Mouse (Mus musculus): ENCODE data around the gene Dvl2. TPM values are rescaled to one million over a fixed set of nuclear protein-coding genes. Genes with fewer than 3 reads are reported as not detected.
"Not testable (repeated sequence)": the region's sequence is repeated elsewhere in the genome, so short reads cannot be mapped to it uniquely, and the experiment has no call there.

Dvl2 gene
- polyA plus RNA-seq, 1 experiment from 2014 or later: 54.1 TPM

- WGBS: 82% methylated on average over 2 of the region's 2 CpGs
- H3K27me3 ChIP-seq (ENCODE audit: low read depth, poor library complexity, severe bottlenecking); DNase-seq (ENCODE audit: low spot score); H3K4me3 ChIP-seq; H3K9me3 ChIP-seq (replicated peaks); H3K27ac ChIP-seq (replicated peaks): not testable (repeated sequence)
- H3K36me3 ChIP-seq: peaks cover 31% of the 10 kb centered on the region
- H3K4me1 ChIP-seq: peaks cover 75% of the 10 kb centered on the region
Observed at GRCm38 (mm10) chr11:70016177-70016576, 15.8 kb downstream of the Dvl2 start.

GRCm38 (mm10) chr11:70016669-70017068 lies 16.3 kb downstream of the Dvl2 start, which contains the start of gene Dlg4:
Dlg4 (plus strand) TSS chr11:70016942.
- H3K9me3 ChIP-seq (replicated peaks): no peaks in the 10 kb centered on the region
- 65% methylated on average over 3 of the region's 3 CpGs for WGBS
- peak within 1 kb of the TSS; percentile 96 for H3K27ac ChIP-seq (replicated peaks)

GRCm38 (mm10) chr11:70017199-70017767 lies 16.9 kb downstream of the Dvl2 start:
- no peaks in the 10 kb centered on the region for H3K27me3 ChIP-seq (ENCODE audit: low read depth, poor library complexity, severe bottlenecking)

More at GRCm38 (mm10) chr11:70016669-70017068, 16.3 kb downstream of the Dvl2 start, which contains the start of gene Dlg4:
- Histone ChIP-seq H3K36me3 (peaks cover 26% of the 10 kb centered on the region), H3K4me1 (peaks cover 77% of the 10 kb centered on the region), H3K4me3 (peak within 1 kb of the TSS; percentile 77), H3K27me3 (ENCODE audit: low read depth, poor library complexity, severe bottlenecking) (no peaks in the 10 kb centered on the region)
- no peak for DNase-seq (ENCODE audit: low spot score)

GRCm38 (mm10) chr11:70018131-70018990 lies 18.0 kb downstream of the Dvl2 start:
- Histone ChIP-seq H3K4me3 (peak overlapping the region; percentile 77), H3K27me3 (ENCODE audit: low read depth, poor library complexity, severe bottlenecking) (no peaks in the 10 kb centered on the region), H3K36me3 (peaks cover 9% of the 10 kb centered on the region), H3K27ac (replicated peaks) (peak overlapping the region; percentile 96), H3K9me3 (replicated peaks) (no peaks in the 10 kb centered on the region), H3K4me1 (peaks cover 92% of the 10 kb centered on the region)
- WGBS: under 1% methylated on average over 25 of the region's 25 CpGs
- DNase-seq (ENCODE audit: low spot score): peak; percentile 83

More at GRCm38 (mm10) chr11:70017199-70017767, 16.9 kb downstream of the Dvl2 start:
- 34% methylated on average over 7 of the region's 7 CpGs for WGBS
- Histone ChIP-seq H3K36me3 (peaks cover 20% of the 10 kb centered on the region), H3K4me3 (peak overlapping the region; percentile 77), H3K9me3 (replicated peaks) (no peaks in the 10 kb centered on the region), H3K27ac (replicated peaks) (peak overlapping the region; percentile 96), H3K4me1 (peaks cover 82% of the 10 kb centered on the region)
- no peak for DNase-seq (ENCODE audit: low spot score)

- Histone ChIP-seq H3K4me1 (peaks cover 92% of the 10 kb centered on the region), H3K27me3 (ENCODE audit: low read depth, poor library complexity, severe bottlenecking) (no peaks in the 10 kb centered on the region), H3K36me3 (no peaks in the 10 kb centered on the region), H3K27ac (replicated peaks) (peak overlapping the region; percentile 96), H3K9me3 (replicated peaks) (no peaks in the 10 kb centered on the region), H3K4me3 (peak overlapping the region; percentile 77)
- DNase-seq (ENCODE audit: low spot score): no peak
- WGBS: 6% methylated on average over 2 of the region's 2 CpGs
Observed at GRCm38 (mm10) chr11:70019495-70020021, 19.2 kb downstream of the Dvl2 start.

- no peaks in the 10 kb centered on the region for H3K27me3 ChIP-seq (ENCODE audit: low read depth, poor library complexity, severe bottlenecking)
- H3K9me3 ChIP-seq (replicated peaks): no peaks in the 10 kb centered on the region
- H3K4me3 ChIP-seq: peak overlapping the region; percentile 77
- no peaks in the 10 kb centered on the region for H3K36me3 ChIP-seq
- DNase-seq (ENCODE audit: low spot score): no peak
- H3K27ac ChIP-seq (replicated peaks): peak overlapping the region; percentile 96
- H3K4me1 ChIP-seq: peaks cover 92% of the 10 kb centered on the region
- WGBS: 15% methylated on average over 8 of the region's 8 CpGs
Observed at GRCm38 (mm10) chr11:70020022-70020631, 19.7 kb downstream of the Dvl2 start.

GRCm38 (mm10) chr11:70020731-70021263 lies 20.4 kb downstream of the Dvl2 start:
- Histone ChIP-seq H3K9me3 (replicated peaks) (no peaks in the 10 kb centered on the region), H3K4me1 (peaks cover 92% of the 10 kb centered on the region), H3K4me3 (peak overlapping the region; percentile 77), H3K36me3 (no peaks in the 10 kb centered on the region), H3K27me3 (ENCODE audit: low read depth, poor library complexity, severe bottlenecking) (no peaks in the 10 kb centered on the region), H3K27ac (replicated peaks) (peak overlapping the region; percentile 96)
- under 1% methylated on average over 8 of the region's 8 CpGs for WGBS
- peak; percentile 83 for DNase-seq (ENCODE audit: low spot score)

GRCm38 (mm10) chr11:70021264-70022132 lies 21.1 kb downstream of the Dvl2 start:
- Histone ChIP-seq H3K4me1 (peaks cover 94% of the 10 kb centered on the region), H3K9me3 (replicated peaks) (no peaks in the 10 kb centered on the region), H3K36me3 (no peaks in the 10 kb centered on the region), H3K27me3 (ENCODE audit: low read depth, poor library complexity, severe bottlenecking) (no peaks in the 10 kb centered on the region), H3K4me3 (peak overlapping the region; percentile 77), H3K27ac (replicated peaks) (peak overlapping the region; percentile 96)
- DNase-seq (ENCODE audit: low spot score): peak; percentile 100
- 2% methylated on average over 38 of the region's 40 CpGs for WGBS

- DNase-seq (ENCODE audit: low spot score): peak; percentile 77
- Histone ChIP-seq H3K27ac (replicated peaks) (peak overlapping the region; percentile 81), H3K4me3 (peak overlapping the region; percentile 57), H3K9me3 (replicated peaks) (no peaks in the 10 kb centered on the region), H3K27me3 (ENCODE audit: low read depth, poor library complexity, severe bottlenecking) (no peaks in the 10 kb centered on the region), H3K4me1 (peaks cover 94% of the 10 kb centered on the region), H3K36me3 (no peaks in the 10 kb centered on the region)
- 4% methylated on average over 26 of the region's 29 CpGs for WGBS
Observed at GRCm38 (mm10) chr11:70023481-70024150, 23.2 kb downstream of the Dvl2 start.

GRCm38 (mm10) chr11:70024151-70024514 lies 23.7 kb downstream of the Dvl2 start:
- no peak for DNase-seq (ENCODE audit: low spot score)
- Histone ChIP-seq H3K27me3 (ENCODE audit: low read depth, poor library complexity, severe bottlenecking) (no peaks in the 10 kb centered on the region), H3K27ac (replicated peaks) (peak overlapping the region; percentile 81), H3K9me3 (replicated peaks) (no peaks in the 10 kb centered on the region), H3K4me3 (peak overlapping the region; percentile 57), H3K36me3 (no peaks in the 10 kb centered on the region), H3K4me1 (peaks cover 94% of the 10 kb centered on the region)
- 12% methylated on average over 6 of the region's 6 CpGs for whole genome bisulfite sequencing

GRCm38 (mm10) chr11:70026689-70027088 lies 26.3 kb downstream of the Dvl2 start:
- Histone ChIP-seq H3K4me1 (peaks cover 95% of the 10 kb centered on the region), H3K27me3 (ENCODE audit: low read depth, poor library complexity, severe bottlenecking) (no peaks in the 10 kb centered on the region), H3K4me3 (peak overlapping the region; percentile 57), H3K27ac (replicated peaks) (peak overlapping the region; percentile 88), H3K9me3 (replicated peaks) (no peaks in the 10 kb centered on the region), H3K36me3 (peaks cover 13% of the 10 kb centered on the region)
- WGBS: under 1% methylated on average over 19 of the region's 19 CpGs
- peak; percentile 75 for DNase-seq (ENCODE audit: low spot score)
